Mouse (Mus musculus) ES-CJ7 (cell line): ENCODE measurements around the gene Fcamr.

Source experiments
- DNase-seq: peaks from one replicate; pipeline ENCODE4 v3.0.0; 2011; ENCODE audit warnings: low read depth, low spot score

The Fcamr gene

DNA sequence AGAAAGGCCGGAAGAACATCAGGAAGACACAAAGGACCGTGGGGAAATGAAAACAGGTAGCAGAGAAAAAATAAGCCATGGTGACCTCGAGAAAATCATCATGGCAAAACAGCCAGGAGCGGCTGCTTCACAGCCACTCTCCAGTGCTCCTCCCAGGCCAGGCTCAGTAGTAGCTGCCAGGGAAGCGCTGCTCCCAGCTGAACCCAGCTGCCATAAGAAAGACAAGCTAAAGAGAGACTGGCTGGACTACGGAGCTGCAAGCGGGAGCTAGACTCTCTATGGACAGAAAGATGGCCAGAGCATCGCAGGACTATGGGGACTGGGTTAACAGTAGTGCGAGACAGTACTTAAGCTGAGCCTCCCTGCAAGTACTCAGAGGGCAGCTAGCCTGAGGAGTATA is 54.1 kb downstream of the Fcamr start:
- no peak for DNase-seq

GRCm38 (mm10) chr1:130855723-130856122 is 55.0 kb downstream of the Fcamr start:
- DNase-seq: no peak

DNA sequence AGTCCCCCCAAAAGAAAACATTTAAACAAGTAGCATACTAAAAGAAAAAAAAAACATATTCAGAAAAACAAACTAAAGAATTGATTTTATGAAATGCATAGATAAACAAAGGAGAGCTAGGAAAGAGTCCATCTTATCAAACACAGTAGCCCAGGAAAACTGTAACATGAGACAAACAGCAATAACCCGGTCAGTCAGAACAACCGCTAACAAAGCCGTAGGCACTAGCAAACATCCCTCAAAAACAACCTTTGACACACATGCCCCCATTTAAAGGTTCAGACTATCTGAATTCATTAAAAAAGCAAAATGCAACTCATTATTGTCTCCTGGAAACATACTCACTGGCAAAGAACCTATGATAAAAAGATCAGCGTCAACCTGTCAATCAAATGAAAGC is 56.8 kb downstream of the Fcamr start:
- no peak for DNase-seq

DNA sequence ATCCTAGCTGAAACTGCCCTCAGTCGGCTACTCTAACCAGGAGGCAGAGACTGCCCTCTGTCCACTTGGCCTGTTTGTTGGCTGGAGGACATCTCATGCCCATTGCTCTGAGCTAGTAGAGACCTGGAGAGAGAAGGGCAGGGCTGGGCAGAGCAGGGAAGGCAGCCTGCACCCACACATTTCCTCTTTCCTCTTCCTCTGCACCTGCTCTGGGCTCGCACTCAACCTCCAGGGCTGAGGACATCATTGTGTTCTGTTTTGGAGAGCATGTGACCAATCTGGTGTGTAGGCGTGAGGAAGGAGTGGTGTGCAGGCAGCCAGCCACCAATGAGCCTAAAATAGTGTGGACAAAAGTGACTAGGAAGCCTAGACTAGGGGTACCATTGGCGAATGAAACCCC is 63.5 kb downstream of the Fcamr start:
- no peak for DNase-seq
